Mouse (Mus musculus): ENCODE data around the gene Prkrip1. TPM values are rescaled to one million over a fixed set of nuclear protein-coding genes. Genes with fewer than 3 reads are reported as not detected.
"Not testable (repeated sequence)": the region's sequence is repeated elsewhere in the genome, so short reads cannot be mapped to it uniquely, and the experiment has no call there.

The Prkrip1 gene
- total RNA-seq, 4 experiments from 2014 or later: 25.2 to 36.0 (median 26.9) TPM

DNA sequence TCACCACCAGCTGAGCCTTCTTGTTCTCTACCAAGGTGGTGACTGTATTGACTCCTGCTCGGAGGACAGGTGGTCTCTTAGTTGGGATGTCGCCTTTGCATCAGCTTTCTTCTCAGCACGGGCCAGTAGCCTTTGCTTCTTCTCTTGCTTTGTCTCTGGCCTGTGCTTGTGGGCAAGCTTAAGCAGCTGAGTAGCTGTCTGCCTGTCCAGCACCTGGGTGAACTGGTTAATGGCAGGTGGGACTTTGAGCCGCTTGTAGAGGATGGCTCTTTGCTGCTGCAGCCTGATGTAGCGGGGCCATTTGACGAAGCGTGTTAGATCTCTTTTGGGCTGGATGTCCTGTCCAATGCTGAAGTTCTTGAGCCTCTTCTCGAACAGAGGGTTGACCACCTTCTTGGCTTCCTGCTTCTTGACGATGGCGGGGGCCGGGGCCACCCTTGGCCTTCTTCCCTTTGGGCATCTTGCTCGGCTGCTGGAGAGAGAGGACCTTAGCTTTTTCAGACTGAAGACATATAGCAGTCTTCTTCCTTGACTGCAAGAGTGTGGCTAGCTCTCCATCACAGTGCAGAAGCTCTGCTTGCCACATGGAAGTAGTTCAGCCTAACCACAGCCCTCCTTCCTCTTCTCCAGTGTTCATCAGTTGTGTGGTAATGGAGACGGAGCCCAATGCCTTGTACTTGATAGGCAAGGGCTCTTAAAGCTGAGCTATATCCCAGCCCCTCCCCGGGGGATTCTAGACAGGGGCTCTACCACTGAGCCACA is 12.8 kb upstream of the Prkrip1 start:
- not testable (repeated sequence) for DNase-seq (ENCODE audit: low spot score in 2 of 2)

GRCm38 (mm10) chr5:136210549-136210948 is 11.8 kb upstream of the Prkrip1 start:
- DNase-seq (ENCODE audit: low spot score in 2 of 2): no peak

DNA sequence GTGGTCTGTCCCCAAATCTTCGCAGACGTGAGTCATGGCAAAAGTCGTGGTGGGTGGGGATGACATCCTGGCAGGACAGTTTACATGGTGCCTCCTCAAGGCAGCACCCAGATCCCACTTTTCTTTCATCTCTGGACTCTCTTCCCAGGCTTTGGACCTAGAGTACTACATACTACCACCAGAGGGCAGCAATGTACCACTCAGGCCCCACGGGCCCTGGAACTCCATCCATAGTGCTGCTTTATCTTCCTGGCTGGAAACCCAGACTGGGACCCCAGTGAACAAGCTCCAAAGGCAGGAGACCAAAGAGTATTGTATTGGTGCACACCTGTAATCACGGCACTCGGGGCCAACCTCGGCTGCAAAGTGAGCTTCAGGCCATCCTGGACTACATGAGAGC is 3.1 kb upstream of the Prkrip1 start:
- peak in 1 of 2 experiments; percentile 25 for DNase-seq (ENCODE audit: low spot score in 2 of 2)

- DNase-seq (ENCODE audit: low spot score in 2 of 2): no peak
Observed at GRCm38 (mm10) chr5:136199526-136199925, 763 bp upstream of the Prkrip1 start.

DNA sequence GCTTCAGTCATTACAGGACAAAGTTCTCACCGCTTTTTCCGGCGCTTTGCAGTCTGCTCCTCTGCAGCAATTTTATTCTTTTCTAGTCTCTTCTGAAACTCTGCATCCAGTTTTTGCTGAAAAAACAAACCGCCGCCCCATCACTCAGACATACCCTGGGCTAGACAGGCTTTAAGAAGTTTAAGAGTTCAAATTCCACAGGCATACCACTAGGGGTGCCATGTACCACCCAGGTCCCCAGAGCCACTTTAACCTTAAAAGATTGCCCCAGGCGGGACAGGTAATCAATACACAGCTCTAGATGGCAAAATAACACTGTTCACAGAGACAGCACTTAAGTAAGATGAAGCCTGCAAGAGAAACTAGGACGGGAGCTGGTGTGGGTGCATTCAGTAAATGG is 6.9 kb downstream of the Prkrip1 start:
- DNase-seq (ENCODE audit: low spot score in 2 of 2): no peak

- no peak for DNase-seq (ENCODE audit: low spot score in 2 of 2)
Observed at GRCm38 (mm10) chr5:136186723-136187122, 12.0 kb downstream of the Prkrip1 start.

GRCm38 (mm10) chr5:136183766-136184165 is 15.0 kb downstream of the Prkrip1 start:
- DNase-seq (ENCODE audit: low spot score in 2 of 2): no peak

DNA sequence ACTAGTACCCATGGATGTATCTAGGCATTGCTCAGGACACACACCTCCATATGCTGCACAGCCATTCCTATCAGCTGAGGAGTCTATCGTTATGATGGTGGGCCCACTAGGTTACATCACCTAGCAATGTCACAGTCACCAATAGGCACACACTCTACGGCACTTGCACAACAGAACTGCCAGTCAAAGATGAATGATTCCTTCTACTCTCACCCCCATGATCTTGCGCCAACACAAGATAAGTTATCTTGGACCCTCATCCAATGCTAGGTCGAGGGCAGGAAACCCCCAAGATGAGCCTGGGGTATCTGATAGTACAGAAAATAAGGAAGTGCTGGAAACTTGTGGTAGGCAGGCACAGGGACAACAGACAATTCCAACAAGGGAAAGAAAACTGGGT is 15.9 kb downstream of the Prkrip1 start:
- DNase-seq (ENCODE audit: low spot score in 2 of 2): no peak

GRCm38 (mm10) chr5:136182049-136182448 is 16.7 kb downstream of the Prkrip1 start:
- DNase-seq (ENCODE audit: low spot score in 2 of 2): peak in 1 of 2 experiments; percentile 34

- no peak for DNase-seq (ENCODE audit: low spot score in 2 of 2)
Observed at GRCm38 (mm10) chr5:136181197-136181596, 17.6 kb downstream of the Prkrip1 start.

GRCm38 (mm10) chr5:136179594-136179993 is 19.2 kb downstream of the Prkrip1 start:
- no peak for DNase-seq (ENCODE audit: low spot score in 2 of 2)

GRCm38 (mm10) chr5:136173606-136174463 is 24.9 kb downstream of the Prkrip1 start:
- peak in 1 of 2 experiments; percentile 45 for DNase-seq (ENCODE audit: low spot score in 2 of 2)

- no peak for DNase-seq (ENCODE audit: low spot score in 2 of 2)
Observed at GRCm38 (mm10) chr5:136172939-136173338, 25.8 kb downstream of the Prkrip1 start.

- DNase-seq (ENCODE audit: low spot score in 2 of 2): no peak
Observed at GRCm38 (mm10) chr5:136171363-136172341, 27.1 kb downstream of the Prkrip1 start.

GRCm38 (mm10) chr5:136170512-136171362 is 28.0 kb downstream of the Prkrip1 start, which contains the start of gene Orai2:
Orai2 (minus strand) TSS chr5:136170713.
- DNase-seq (ENCODE audit: low spot score in 2 of 2): peak; percentile 75 to 78

DNA sequence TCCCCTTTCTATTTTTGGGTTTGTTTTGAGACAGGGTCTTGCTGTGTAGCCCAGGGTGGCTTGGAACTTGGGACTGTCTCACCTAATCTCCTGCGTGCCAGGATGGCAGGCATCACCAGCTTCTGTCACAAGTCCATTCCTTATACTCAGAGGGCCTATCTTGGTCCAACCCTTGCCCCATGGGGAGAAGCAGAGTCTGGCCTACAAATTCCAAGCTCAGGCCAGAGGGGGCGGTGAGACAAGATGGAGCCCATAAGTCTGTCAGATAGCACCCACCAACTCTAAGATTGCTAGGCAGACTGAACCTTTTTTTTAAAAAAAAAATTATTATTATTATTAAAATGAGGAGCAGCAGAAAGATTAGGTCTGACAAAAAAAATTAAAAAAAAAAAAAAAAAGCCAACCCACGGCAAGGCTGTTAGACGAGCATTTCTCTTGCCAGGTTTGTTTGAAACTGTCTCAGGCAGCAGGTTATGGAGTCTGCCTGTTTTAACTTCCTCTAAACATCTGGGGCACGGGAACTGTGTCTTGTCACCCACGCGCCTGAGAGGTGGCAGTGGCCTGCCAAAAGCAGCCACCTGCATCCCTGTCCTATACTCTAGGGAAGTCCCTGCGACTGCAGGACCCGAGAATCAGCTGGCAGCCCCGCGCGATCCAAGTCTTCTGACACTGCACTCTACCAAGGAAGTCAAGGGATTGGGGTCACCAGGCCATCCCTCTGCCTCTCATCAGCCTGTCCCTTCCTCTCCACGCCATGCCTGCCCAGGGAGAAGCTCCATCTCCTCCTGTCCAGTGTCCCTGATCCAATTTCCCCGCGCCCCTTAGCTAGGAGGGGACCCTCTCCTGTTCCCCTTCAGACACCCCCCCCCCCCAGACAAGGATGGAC is 28.9 kb downstream of the Prkrip1 start:
- peak; percentile 33 to 64 for DNase-seq (ENCODE audit: low spot score in 2 of 2)

GRCm38 (mm10) chr5:136168071-136168470 is 30.7 kb downstream of the Prkrip1 start:
- DNase-seq (ENCODE audit: low spot score in 2 of 2): no peak

GRCm38 (mm10) chr5:136167296-136167695 is 31.5 kb downstream of the Prkrip1 start:
- DNase-seq (ENCODE audit: low spot score in 2 of 2): no peak

DNA sequence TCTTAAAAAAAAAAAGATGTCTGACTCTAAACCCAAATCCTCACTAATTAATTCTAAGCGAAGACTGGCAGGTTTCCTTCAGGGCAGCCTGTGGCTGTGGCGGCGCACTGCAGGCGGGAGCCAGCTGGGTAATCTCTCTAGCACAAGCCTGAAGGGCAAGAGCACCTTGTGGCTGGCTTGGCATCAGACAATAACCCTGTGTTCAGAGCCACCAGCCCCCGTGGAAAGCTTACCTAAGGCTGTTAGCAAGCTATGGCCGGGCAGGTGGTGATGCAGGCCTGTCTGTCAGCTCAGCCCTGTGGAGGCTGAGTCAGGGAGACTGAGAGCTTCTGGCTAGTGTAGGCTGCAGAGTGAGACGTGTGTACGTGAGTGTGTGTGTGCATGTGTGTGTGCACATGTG is 33.5 kb downstream of the Prkrip1 start:
- no peak for DNase-seq (ENCODE audit: low spot score in 2 of 2)

All from left cerebral cortex, adult 8-10 months (tissue).